Comparison of ENCODE assay signal across 11 mouse cellular contexts in genomic region chr10:86139061-86139681, GRCm38 (mm10).
DNase-seq lines count a peak whose midpoint lies in the region; TF ChIP-seq lines count a peak whose summit lies in the region.
"Had no signal": no experiment of that assay in that cellular context is flagged by ENCODE, and none has a peak within 500 bp of the region (broad histone marks: within the 10 kb centered on the region; RNA-seq: fewer than 3 reads in every experiment).

No protein-coding gene starts in this region.

- intact Hi-C loops in gastrocnemius, adult 2 months (cut with DNase I), result no loop called here
- intact Hi-C loops in heart, adult 2 months (cut with DNase I), result loop anchor here (1.0 to 5.0 kb wide), 4 partner anchors 19 to 161 kb away; partner anchors contain the start of gene Timp3

- peaks cover 3% of the 10 kb centered on the region for H3K36me3 ChIP-seq in heart, adult 2 months (ENCODE audit: control insufficient read depth, insufficient read depth, low read length)
- H3K36me3 ChIP-seq: forebrain, embryonic 15.5 days; neural tube, embryonic 13.5 days had no signal

- 27% methylated on average over 8 of the region's 8 CpGs for WGBS in heart, adult 2 months

- TF ChIP-seq CTCF in gastrocnemius, adult 2 months (IDR thresholded peaks at IDR 0.05), result no peak
- TF ChIP-seq CTCF in heart, adult 2 months (IDR thresholded peaks at IDR 0.05), result no peak
- no peak for TF ChIP-seq CTCF in layer of hippocampus, adult 2 months (conservative IDR thresholded peaks at IDR 0.05)

- no peak overlapping the region for H3K4me3 ChIP-seq in gastrocnemius, adult 2 months
- no peak overlapping the region for H3K4me3 ChIP-seq in heart, adult 2 months
- no peak overlapping the region for H3K4me3 ChIP-seq in layer of hippocampus, adult 2 months
- H3K4me3 ChIP-seq: forebrain, embryonic 15.5 days; neural tube, embryonic 13.5 days had no signal

- peak; percentile 83 for TF ChIP-seq POLR2A in heart, adult 2 months (IDR thresholded peaks at IDR 0.05; ENCODE audit: insufficient read depth, low read depth, low read length)

- H3K9ac ChIP-seq in heart, adult 2 months (ENCODE audit: low read depth, low read length), result no peak overlapping the region
- H3K9ac ChIP-seq: forebrain, embryonic 15.5 days; neural tube, embryonic 13.5 days had no signal

- peaks cover 9% of the 10 kb centered on the region for H3K4me1 ChIP-seq in heart, adult 2 months (ENCODE audit: control insufficient read depth, insufficient read depth, low read length)
- H3K4me1 ChIP-seq: forebrain, embryonic 15.5 days had no signal

- no peaks in the 10 kb centered on the region for H3K27me3 ChIP-seq in heart, adult 2 months (ENCODE audit: control insufficient read depth, insufficient read depth, low read length)
- H3K27me3 ChIP-seq: forebrain, embryonic 15.5 days; neural tube, embryonic 13.5 days had no signal

- no peak for DNase-seq in gastrocnemius, adult 2 months
- DNase-seq in gastrocnemius, postnatal 10 days, result no peak
- DNase-seq in heart, adult 2 months, result peak; percentile 54 to 55
- DNase-seq in kidney, adult 9 months, result peak; percentile 73
- peak; percentile 36 for DNase-seq in lung, postnatal 14 days
- no peak for DNase-seq in cerebellum, adult 11 months
- DNase-seq in layer of hippocampus, adult 2 months (ENCODE audit: low spot score in 2 of 2), result no peak
- DNase-seq in embryo, embryonic 10.5 days (ENCODE audit: low spot score), result no peak
- DNase-seq: thymus, adult 18-20 months had no signal

- H3K79me2 ChIP-seq in heart, adult 2 months (replicated peaks; ENCODE audit: control insufficient read depth, insufficient read depth, low read length), result no peaks in the 10 kb centered on the region

- peak; percentile 55 for TF ChIP-seq EP300 in heart, adult 2 months (IDR thresholded peaks at IDR 0.05; ENCODE audit: insufficient read depth, low read depth, low read length)

- peak overlapping the region; percentile 64 for H3K27ac ChIP-seq in gastrocnemius, adult 2 months
- H3K27ac ChIP-seq in heart, adult 2 months, result peak overlapping the region; percentile 79
- no peak overlapping the region for H3K27ac ChIP-seq in layer of hippocampus, adult 2 months
- H3K27ac ChIP-seq: forebrain, embryonic 15.5 days; neural tube, embryonic 13.5 days had no signal

Comparison
In these comparisons a context has a peak if more than half of its experiments do, and no peak if none do; other contexts are left out.
1. DNase-seq: peak in heart, adult 2 months (2 of 2), kidney, adult 9 months (single experiment) and lung, postnatal 14 days (single experiment); none in gastrocnemius, adult 2 months (single experiment), gastrocnemius, postnatal 10 days (single experiment), cerebellum, adult 11 months (single experiment), layer of hippocampus, adult 2 months (0 of 2) and embryo, embryonic 10.5 days (single experiment).